In the genomic region with DNA sequence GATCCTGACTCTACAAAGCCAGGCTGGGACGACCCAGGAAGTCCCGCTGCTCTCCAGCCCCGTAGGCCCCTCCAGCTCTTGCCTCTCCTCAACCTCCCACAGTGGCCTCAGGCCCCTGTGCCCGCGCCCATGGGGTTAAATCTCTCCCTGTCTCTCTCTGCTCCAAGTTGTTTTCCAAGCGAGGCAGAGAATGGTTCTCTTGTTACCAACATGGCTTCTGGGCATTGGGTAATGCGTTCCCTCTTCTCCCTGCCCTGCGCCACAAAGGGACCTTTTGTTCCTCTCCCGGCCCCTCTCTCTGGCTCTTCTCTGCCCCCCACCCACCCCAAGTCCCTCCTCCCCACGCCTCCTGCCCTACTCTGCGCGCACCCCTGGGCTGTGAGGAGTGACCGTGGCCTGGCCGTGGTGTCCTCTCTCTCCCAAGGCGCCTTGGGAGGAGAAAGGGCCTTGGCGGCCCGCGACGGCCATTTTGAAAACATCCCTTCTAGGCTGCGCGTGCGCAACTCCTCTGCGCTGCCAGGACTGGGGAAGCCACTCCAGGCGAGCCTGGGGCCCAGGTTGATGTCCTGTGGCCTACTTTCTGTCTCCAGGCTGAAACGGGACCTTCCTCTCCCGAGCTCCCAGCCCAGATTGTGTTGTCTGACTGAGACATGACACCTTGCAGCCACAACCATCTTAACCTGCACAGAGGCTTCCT, we compare ENCODE assay signal across 13 mouse cellular contexts. TPM values are rescaled to one million over a fixed set of nuclear protein-coding genes. Genes with fewer than 3 reads are reported as not detected.
DNase-seq lines count a peak whose midpoint lies in the region; ATAC-seq and TF ChIP-seq lines count a peak whose summit lies in the region.
"Had no signal": no experiment of that assay in that cellular context is flagged by ENCODE, and none has a peak within 500 bp of the region (broad histone marks: within the 10 kb centered on the region; RNA-seq: fewer than 3 reads in every experiment).

No protein-coding gene starts in this region.

- H3K4me2 ChIP-seq in intestine, embryonic 15.5 days (replicated peaks): no peak overlapping the region

- H3K36me3 ChIP-seq in intestine, embryonic 15.5 days: no peaks in the 10 kb centered on the region

- H3K9me3 ChIP-seq in intestine, embryonic 15.5 days: no peaks in the 10 kb centered on the region

- no peaks in the 10 kb centered on the region for H3K27me3 ChIP-seq in cerebellum, adult 2 months (ENCODE audit: control insufficient read depth, insufficient read depth, low read length)
- no peaks in the 10 kb centered on the region for H3K27me3 ChIP-seq in intestine, embryonic 15.5 days (replicated peaks)

- DNase-seq in cerebellum, adult 2 months: peak in 1 of 2 experiments; percentile 23
- peak in 1 of 2 experiments; percentile 47 for DNase-seq in layer of hippocampus, adult 2 months (ENCODE audit: low spot score in 2 of 2)
- DNase-seq in layer of hippocampus, postnatal 25 days (ENCODE audit: extremely low spot score in 1 of 2, low spot score in 1 of 2): no peak
- DNase-seq in R1 (ENCODE audit: low read depth, low spot score): peak; percentile 81
- no peak for DNase-seq in retina, postnatal 1 day
- no peak for DNase-seq in frontal cortex, postnatal 10 days (ENCODE audit: low spot score in 2 of 2)
- DNase-seq: adrenal gland, adult 2 months; cerebellum, adult 9-11 months; thymus, postnatal 14 days had no signal

- H3K4me3 ChIP-seq in cerebellum, adult 2 months (replicated peaks; ENCODE audit: insufficient read depth, low read depth, low read length): no peak overlapping the region
- H3K4me3 ChIP-seq in layer of hippocampus, adult 2 months: no peak overlapping the region
- no peak overlapping the region for H3K4me3 ChIP-seq in intestine, embryonic 15.5 days (replicated peaks)

- ATAC-seq in cerebellum, adult (ENCODE audit: insufficient number of reproducible peaks, low FRiP score, low TSS enrichment): no peak
- peak; percentile 56 for ATAC-seq in intestine, embryonic 15.5 days

- H3K27ac ChIP-seq in cerebellum, adult 2 months (ENCODE audit: insufficient read depth, low read length): peak overlapping the region; percentile 62; the same call in 1 of the 2 replicates
- H3K27ac ChIP-seq in layer of hippocampus, adult 2 months: peak overlapping the region; percentile 79
- no peak overlapping the region for H3K27ac ChIP-seq in intestine, embryonic 15.5 days

- no peak overlapping the region for H3K9ac ChIP-seq in intestine, embryonic 15.5 days

- TF ChIP-seq CTCF in cerebellum, adult 2 months (IDR thresholded peaks at IDR 0.05; ENCODE audit: borderline replicate concordance, insufficient read depth, low read depth, low read length): no peak
- TF ChIP-seq CTCF in layer of hippocampus, adult 2 months (conservative IDR thresholded peaks at IDR 0.05): no peak

- no peak for TF ChIP-seq POLR2A in cerebellum, adult 2 months (IDR thresholded peaks at IDR 0.05; ENCODE audit: borderline replicate concordance, insufficient read depth, low read length)

- no peaks in the 10 kb centered on the region for H3K4me1 ChIP-seq in cerebellum, adult 2 months (ENCODE audit: control insufficient read depth, insufficient read depth, low read length)
- no peaks in the 10 kb centered on the region for H3K4me1 ChIP-seq in intestine, embryonic 15.5 days (replicated peaks)

- 83% methylated on average over 26 of the region's 26 CpGs for WGBS in cerebellum, adult 2 months
- 81% methylated on average over 26 of the region's 26 CpGs for WGBS in intestine, embryonic 15.5 days

RNA-seq across cellular contexts. Expression of a gene that starts 16.1 kb away (rescaled TPM):
- polyA plus RNA-seq in cerebellum, adult 2 months (2012; rRNA removed): 93.1 and 95.8 TPM in 2 replicates
- 10 to 100 TPM; 46.1 to 49.7 TPM for total RNA-seq in layer of hippocampus, adult 2 months (2021)
- 10 to 100 TPM; 42.0 to 50.6 TPM for total RNA-seq in layer of hippocampus, postnatal 25 days (2021)
- polyA plus RNA-seq in intestine, embryonic 15.5 days (2015; fragmentation: Nextera tagmentation; extraction: Ambion mirVana): 44.2 and 50.1 TPM in 2 replicates

RNA-seq across cellular contexts. Expression of a gene that starts 16.3 kb away (rescaled TPM):
- 0.33 and 0.67 TPM in 2 replicates for polyA plus RNA-seq in cerebellum, adult 2 months (2012; rRNA removed)
- under 1 TPM; 0.31 to 0.49 TPM for total RNA-seq in layer of hippocampus, adult 2 months (2021)
- under 1 TPM; 0.94 to 0.98 TPM for total RNA-seq in layer of hippocampus, postnatal 25 days (2021)
- 0.27 and 0.35 TPM in 2 replicates for polyA plus RNA-seq in intestine, embryonic 15.5 days (2015; fragmentation: Nextera tagmentation; extraction: Ambion mirVana)
- total RNA-seq: adrenal gland, adult 2 months; hematopoietic stem cell, adult 5-6 weeks; liver, adult 2 months had no signal
- polyA plus RNA-seq: adrenal gland, adult 2 months; liver, adult 2 months had no signal

RNA-seq across cellular contexts. Expression of a gene that starts 41.7 kb away (rescaled TPM):
- 0.47 and 1.7 TPM in 2 replicates for polyA plus RNA-seq in cerebellum, adult 2 months (2012; rRNA removed)
- total RNA-seq in layer of hippocampus, adult 2 months (2021): not detected
- total RNA-seq in layer of hippocampus, postnatal 25 days (2021): not detected
- polyA plus RNA-seq in intestine, embryonic 15.5 days (2015; fragmentation: Nextera tagmentation; extraction: Ambion mirVana): 0.16 TPM in 1 of 2 replicates, not detected in the other
- total RNA-seq: adrenal gland, adult 2 months; hematopoietic stem cell, adult 5-6 weeks; liver, adult 2 months had no signal
- polyA plus RNA-seq: liver, adult 2 months had no signal

RNA-seq across cellular contexts. Expression of a gene that starts 47.9 kb away (rescaled TPM):
- 68.1 and 80.8 TPM in 2 replicates for polyA plus RNA-seq in cerebellum, adult 2 months (2012; rRNA removed)
- 10 to 100 TPM; 27.7 to 30.4 TPM for total RNA-seq in layer of hippocampus, adult 2 months (2021)
- total RNA-seq in layer of hippocampus, postnatal 25 days (2021): 10 to 100 TPM; 38.5 to 41.2 TPM
- 7.9 and 8.2 TPM in 2 replicates for polyA plus RNA-seq in intestine, embryonic 15.5 days (2015; fragmentation: Nextera tagmentation; extraction: Ambion mirVana)
- total RNA-seq: hematopoietic stem cell, adult 5-6 weeks; liver, adult 2 months had no signal
- polyA plus RNA-seq: liver, adult 2 months had no signal
